Mouse (Mus musculus) heart, adult 8-10 months (tissue): ENCODE data around the gene Ykt6. TPM values are rescaled to one million over a fixed set of nuclear protein-coding genes. Genes with fewer than 3 reads are reported as not detected.
A peak's percentile ranks its signal among the peaks of the same experiment; 100 is the strongest.
"Not testable (repeated sequence)": the region's sequence is repeated elsewhere in the genome, so short reads cannot be mapped to it uniquely, and the experiment has no call there.

Experiments
- DNase-seq: peaks from one replicate; pipeline ENCODE4 v3.0.0; 2022; ENCODE audit warnings: low spot score
- total RNA-seq, 4 experiments: library from RNA; stranded (reverse); gene quantifications; 2 replicates each; pipeline ENCODE4 v1.2.4; 2022

Ykt6 gene
- 10 to 100 TPM; 54.8 to 67.3 (median 62.1) TPM for total RNA-seq

GRCm38 (mm10) chr11:5955546-5956276 is at the start of gene Ykt6:
TSS of gene Ykt6 (plus strand) at chr11:5955693.
- DNase-seq = peak; percentile 97

- no peak for DNase-seq
Observed at GRCm38 (mm10) chr11:5905778-5906518, 49.5 kb upstream of the Ykt6 start.

- DNase-seq = no peak
Observed at GRCm38 (mm10) chr11:5907096-5907495, 48.4 kb upstream of the Ykt6 start.

- DNase-seq = no peak
Observed at GRCm38 (mm10) chr11:5908642-5909041, 46.9 kb upstream of the Ykt6 start.

- DNase-seq = peak; percentile 55
Observed at GRCm38 (mm10) chr11:5912635-5913034, 42.9 kb upstream of the Ykt6 start.

- no peak for DNase-seq
Observed at GRCm38 (mm10) chr11:5913256-5913655, 42.2 kb upstream of the Ykt6 start.

GRCm38 (mm10) chr11:5913936-5914335 is 41.6 kb upstream of the Ykt6 start:
- no peak for DNase-seq

GRCm38 (mm10) chr11:5914940-5915339 is 40.6 kb upstream of the Ykt6 start:
- no peak for DNase-seq

- peak; percentile 76 for DNase-seq
Observed at GRCm38 (mm10) chr11:5915429-5916177, 39.9 kb upstream of the Ykt6 start.

GRCm38 (mm10) chr11:5916178-5916548 is 39.3 kb upstream of the Ykt6 start:
- peak; percentile 46 for DNase-seq

- DNase-seq = no peak
Observed at GRCm38 (mm10) chr11:5918111-5918510, 37.4 kb upstream of the Ykt6 start.

- no peak for DNase-seq
Observed at GRCm38 (mm10) chr11:5919606-5920005, 35.9 kb upstream of the Ykt6 start.

- DNase-seq = no peak
Observed at GRCm38 (mm10) chr11:5920323-5920960, 35.1 kb upstream of the Ykt6 start.

- no peak for DNase-seq
Observed at GRCm38 (mm10) chr11:5924699-5925098, 30.8 kb upstream of the Ykt6 start.

GRCm38 (mm10) chr11:5926696-5927220 is 28.7 kb upstream of the Ykt6 start:
- DNase-seq = no peak

GRCm38 (mm10) chr11:5930578-5930977 is 24.9 kb upstream of the Ykt6 start:
- DNase-seq = no peak

GRCm38 (mm10) chr11:5931947-5932346 is 23.5 kb upstream of the Ykt6 start:
- not testable (repeated sequence) for DNase-seq

GRCm38 (mm10) chr11:5934531-5934930 is 21.0 kb upstream of the Ykt6 start:
- not testable (repeated sequence) for DNase-seq

GRCm38 (mm10) chr11:5942966-5943365 is 12.5 kb upstream of the Ykt6 start:
- DNase-seq = no peak

GRCm38 (mm10) chr11:5945096-5945495 is 10.4 kb upstream of the Ykt6 start:
- no peak for DNase-seq

GRCm38 (mm10) chr11:5947796-5948195 is 7.7 kb upstream of the Ykt6 start:
- no peak for DNase-seq
